Mouse (Mus musculus): ENCODE results near the gene Defb36. TPM values are rescaled to one million over a fixed set of nuclear protein-coding genes. Genes with fewer than 3 reads are reported as not detected.

The Defb36 gene
- polyA plus RNA-seq, 1 experiment, result not detected

- H3K27me3 ChIP-seq (ENCODE audit: control insufficient read depth, insufficient read depth, low read length), result no peaks in the 10 kb centered on the region
- no peaks in the 10 kb centered on the region for H3K4me1 ChIP-seq (ENCODE audit: control insufficient read depth, insufficient read depth, low read length)
- TF ChIP-seq CTCF (IDR thresholded peaks at IDR 0.05; ENCODE audit: borderline replicate concordance, insufficient read depth, low read depth, low read length), result no peak
- no peak for TF ChIP-seq POLR2A (IDR thresholded peaks at IDR 0.05; ENCODE audit: borderline replicate concordance, insufficient read depth, low read length)
- H3K4me3 ChIP-seq (replicated peaks; ENCODE audit: insufficient read depth, low read depth, low read length), result no peak overlapping the region
- H3K27ac ChIP-seq (ENCODE audit: insufficient read depth, low read length), result no peak overlapping the region
- 92% methylated on average over 11 of the region's 11 CpGs for WGBS
- DNase-seq, result no peak
Observed at GRCm38 (mm10) chr2:152580612-152581011, 23.5 kb upstream of the Defb36 start.

- H3K4me1 ChIP-seq (ENCODE audit: control insufficient read depth, insufficient read depth, low read length), result no peaks in the 10 kb centered on the region
- H3K4me3 ChIP-seq (replicated peaks; ENCODE audit: insufficient read depth, low read depth, low read length), result no peak overlapping the region
- H3K27me3 ChIP-seq (ENCODE audit: control insufficient read depth, insufficient read depth, low read length), result no peaks in the 10 kb centered on the region
- no peak overlapping the region for H3K27ac ChIP-seq (ENCODE audit: insufficient read depth, low read length)
- TF ChIP-seq CTCF (IDR thresholded peaks at IDR 0.05; ENCODE audit: borderline replicate concordance, insufficient read depth, low read depth, low read length) (peak; percentile 37; the same call in 1 of the 2 replicates), POLR2A (IDR thresholded peaks at IDR 0.05; ENCODE audit: borderline replicate concordance, insufficient read depth, low read length) (no peak)
- 74% methylated on average over 4 of the region's 4 CpGs for WGBS
- DNase-seq, result no peak
Observed at GRCm38 (mm10) chr2:152586926-152587560, 17.1 kb upstream of the Defb36 start.

- no peaks in the 10 kb centered on the region for H3K4me1 ChIP-seq (ENCODE audit: control insufficient read depth, insufficient read depth, low read length)
- TF ChIP-seq POLR2A (IDR thresholded peaks at IDR 0.05; ENCODE audit: borderline replicate concordance, insufficient read depth, low read length) (no peak), CTCF (IDR thresholded peaks at IDR 0.05; ENCODE audit: borderline replicate concordance, insufficient read depth, low read depth, low read length) (no peak)
- WGBS, result 46% methylated on average over 2 of the region's 2 CpGs
- no peak overlapping the region for H3K27ac ChIP-seq (ENCODE audit: insufficient read depth, low read length)
- no peak for DNase-seq
- no peaks in the 10 kb centered on the region for H3K27me3 ChIP-seq (ENCODE audit: control insufficient read depth, insufficient read depth, low read length)
- H3K4me3 ChIP-seq (replicated peaks; ENCODE audit: insufficient read depth, low read depth, low read length), result no peak overlapping the region
Observed at GRCm38 (mm10) chr2:152588450-152588849, 15.7 kb upstream of the Defb36 start.

- no peaks in the 10 kb centered on the region for H3K27me3 ChIP-seq (ENCODE audit: control insufficient read depth, insufficient read depth, low read length)
- H3K27ac ChIP-seq (ENCODE audit: insufficient read depth, low read length), result no peak overlapping the region
- H3K4me3 ChIP-seq (replicated peaks; ENCODE audit: insufficient read depth, low read depth, low read length), result no peak overlapping the region
- TF ChIP-seq CTCF (IDR thresholded peaks at IDR 0.05; ENCODE audit: borderline replicate concordance, insufficient read depth, low read depth, low read length), result no peak
- TF ChIP-seq POLR2A (IDR thresholded peaks at IDR 0.05; ENCODE audit: borderline replicate concordance, insufficient read depth, low read length), result no peak
- no peak for DNase-seq
- 50% methylated on average over 6 of the region's 6 CpGs for WGBS
- no peaks in the 10 kb centered on the region for H3K4me1 ChIP-seq (ENCODE audit: control insufficient read depth, insufficient read depth, low read length)
Observed at GRCm38 (mm10) chr2:152589021-152589420, 15.1 kb upstream of the Defb36 start.

- H3K27ac ChIP-seq (ENCODE audit: insufficient read depth, low read length), result no peak within 1 kb of the TSS
- WGBS, result 42% methylated on average over 7 of the region's 7 CpGs
- H3K4me1 ChIP-seq (ENCODE audit: control insufficient read depth, insufficient read depth, low read length), result no peaks in the 10 kb centered on the region
- no peak within 1 kb of the TSS for H3K4me3 ChIP-seq (replicated peaks; ENCODE audit: insufficient read depth, low read depth, low read length)
- TF ChIP-seq CTCF (IDR thresholded peaks at IDR 0.05; ENCODE audit: borderline replicate concordance, insufficient read depth, low read depth, low read length), result no peak
- TF ChIP-seq POLR2A (IDR thresholded peaks at IDR 0.05; ENCODE audit: borderline replicate concordance, insufficient read depth, low read length), result no peak
- no peak for DNase-seq
- H3K27me3 ChIP-seq (ENCODE audit: control insufficient read depth, insufficient read depth, low read length), result no peaks in the 10 kb centered on the region
Observed at GRCm38 (mm10) chr2:152599299-152599698, 4.8 kb upstream of the Defb36 start, which contains the start of gene Defb45. TSS of gene Defb45 (minus strand) at chr2:152599399.

- Histone ChIP-seq H3K27ac (ENCODE audit: insufficient read depth, low read length) (no peak overlapping the region), H3K4me1 (ENCODE audit: control insufficient read depth, insufficient read depth, low read length) (no peaks in the 10 kb centered on the region), H3K27me3 (ENCODE audit: control insufficient read depth, insufficient read depth, low read length) (no peaks in the 10 kb centered on the region), H3K4me3 (replicated peaks; ENCODE audit: insufficient read depth, low read depth, low read length) (no peak overlapping the region)
- no peak for DNase-seq
- TF ChIP-seq POLR2A (IDR thresholded peaks at IDR 0.05; ENCODE audit: borderline replicate concordance, insufficient read depth, low read length) (no peak), CTCF (IDR thresholded peaks at IDR 0.05; ENCODE audit: borderline replicate concordance, insufficient read depth, low read depth, low read length) (no peak)
- WGBS, result 86% methylated on average over 6 of the region's 6 CpGs
Observed at GRCm38 (mm10) chr2:152600076-152600475, 4.1 kb upstream of the Defb36 start.

- 75% methylated on average over 4 of the region's 4 CpGs for WGBS
- H3K4me1 ChIP-seq (ENCODE audit: control insufficient read depth, insufficient read depth, low read length), result no peaks in the 10 kb centered on the region
- no peaks in the 10 kb centered on the region for H3K27me3 ChIP-seq (ENCODE audit: control insufficient read depth, insufficient read depth, low read length)
- no peak for DNase-seq
- TF ChIP-seq POLR2A (IDR thresholded peaks at IDR 0.05; ENCODE audit: borderline replicate concordance, insufficient read depth, low read length) (no peak), CTCF (IDR thresholded peaks at IDR 0.05; ENCODE audit: borderline replicate concordance, insufficient read depth, low read depth, low read length) (peak; percentile 24; the same call in 1 of the 2 replicates)
- no peak overlapping the region for H3K27ac ChIP-seq (ENCODE audit: insufficient read depth, low read length)
- no peak overlapping the region for H3K4me3 ChIP-seq (replicated peaks; ENCODE audit: insufficient read depth, low read depth, low read length)
Observed at GRCm38 (mm10) chr2:152601275-152601960, 2.7 kb upstream of the Defb36 start.

GRCm38 (mm10) chr2:152607746-152608145 lies 3.6 kb downstream of the Defb36 start:
- 79% methylated on average over 6 of the region's 6 CpGs for WGBS
- Histone ChIP-seq H3K4me1 (ENCODE audit: control insufficient read depth, insufficient read depth, low read length) (no peaks in the 10 kb centered on the region), H3K27me3 (ENCODE audit: control insufficient read depth, insufficient read depth, low read length) (no peaks in the 10 kb centered on the region), H3K27ac (ENCODE audit: insufficient read depth, low read length) (no peak overlapping the region), H3K4me3 (replicated peaks; ENCODE audit: insufficient read depth, low read depth, low read length) (no peak overlapping the region)
- DNase-seq, result no peak
- TF ChIP-seq POLR2A (IDR thresholded peaks at IDR 0.05; ENCODE audit: borderline replicate concordance, insufficient read depth, low read length) (no peak), CTCF (IDR thresholded peaks at IDR 0.05; ENCODE audit: borderline replicate concordance, insufficient read depth, low read depth, low read length) (no peak)

Measured in cerebellum, adult 2 months (tissue).